Mouse (Mus musculus): Measurements from ENCODE around the gene 2310033P09Rik.

2310033P09Rik gene

DNA sequence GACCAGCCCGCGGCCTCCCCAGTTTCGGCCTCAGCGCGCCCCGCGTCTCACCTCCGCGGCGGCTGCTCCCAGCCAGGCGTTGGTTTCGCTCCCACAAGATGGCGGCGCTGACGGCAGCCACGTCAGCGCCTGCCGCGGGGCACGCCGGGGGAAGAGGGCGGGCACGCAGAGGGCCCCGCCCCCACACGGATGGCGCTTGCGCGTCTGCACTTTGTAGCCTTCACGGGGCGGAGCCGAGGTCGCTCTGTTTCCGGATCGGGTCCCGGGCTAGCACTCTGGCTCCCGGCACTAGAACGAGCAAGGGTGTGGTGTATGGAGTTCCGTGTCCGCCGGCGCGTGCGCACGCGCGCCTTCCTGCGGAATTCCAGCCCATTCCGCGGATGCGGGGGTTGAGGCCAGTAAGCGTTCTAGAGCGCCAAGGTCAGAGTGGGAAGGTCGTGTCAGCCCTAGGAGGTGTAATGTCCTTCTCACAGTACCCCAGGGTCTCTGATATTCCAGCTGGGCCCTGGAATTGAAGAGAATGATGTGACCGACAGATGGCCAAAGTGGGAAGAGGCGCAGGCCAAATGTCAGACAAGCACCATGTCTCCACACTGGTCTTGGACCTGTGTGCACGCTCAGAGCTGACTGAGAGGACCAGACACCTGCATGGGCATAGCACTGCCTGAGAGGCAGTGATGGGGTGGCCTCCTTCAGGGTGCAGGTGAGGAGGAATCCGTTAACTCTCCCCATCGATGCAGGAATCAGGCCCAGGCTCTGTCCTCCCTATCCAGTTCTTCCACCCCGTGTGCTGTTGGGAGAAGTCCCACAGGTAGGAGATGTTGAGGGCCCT lies 20.2 kb downstream of the 2310033P09Rik start, which contains the start of gene Arf1:
Gene Arf1, minus strand, starts transcription at position 149 of the 832 bp plus-strand sequence.
- no peak for DNase-seq (ENCODE audit: extremely low read depth, low read depth, low spot score)

DNA sequence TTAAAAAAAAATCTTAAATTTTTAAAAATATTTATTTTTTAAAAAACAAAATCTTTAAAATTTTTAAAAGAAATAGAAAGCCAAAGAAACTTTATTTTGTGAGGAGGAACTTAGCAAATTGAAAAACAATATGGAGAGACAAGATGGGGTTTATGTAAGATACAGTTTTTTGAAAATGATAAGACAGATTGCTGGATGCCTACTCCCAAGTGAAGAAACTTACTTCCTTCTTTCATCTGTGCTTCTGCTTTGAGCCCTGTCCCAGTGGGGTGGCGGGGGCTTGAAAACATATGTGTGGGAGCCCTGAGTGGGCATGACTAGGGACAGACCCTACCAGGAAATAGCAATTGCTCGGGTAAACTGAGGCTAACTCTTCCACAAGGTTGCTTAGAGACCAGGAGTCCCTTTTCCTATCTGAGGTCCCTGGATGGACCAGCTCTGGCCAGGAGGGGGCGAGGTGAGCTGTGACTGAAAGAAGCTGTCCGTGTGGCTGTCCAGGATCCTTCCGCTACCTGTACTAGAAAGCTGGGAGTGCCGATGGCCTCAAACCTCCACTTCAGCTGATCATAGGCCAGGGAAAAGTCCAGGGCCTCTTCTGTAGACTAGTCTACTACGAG lies 22.1 kb downstream of the 2310033P09Rik start:
- no peak for DNase-seq (ENCODE audit: extremely low read depth, low read depth, low spot score)

DNA sequence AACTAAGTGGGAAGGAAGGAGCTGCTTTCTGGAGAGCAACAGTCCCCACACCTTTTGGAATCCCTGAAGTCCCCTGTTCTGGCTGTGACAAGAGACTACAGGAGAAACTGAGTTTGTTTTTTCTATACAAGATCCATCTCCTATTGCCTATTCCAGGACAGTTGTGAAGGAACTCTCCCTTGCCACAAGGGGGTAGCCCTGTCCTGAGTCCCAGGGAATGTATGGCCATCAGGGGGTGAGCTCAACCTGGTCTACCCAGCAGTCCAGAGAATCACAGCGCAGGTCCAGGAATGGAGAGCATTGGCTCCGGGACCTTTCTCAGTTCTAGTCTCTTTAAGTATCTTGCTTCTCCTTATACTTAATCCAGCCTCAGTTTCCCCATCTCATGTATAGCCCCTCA lies 24.7 kb downstream of the 2310033P09Rik start:
- DNase-seq (ENCODE audit: extremely low read depth, low read depth, low spot score) = no peak

- no peak for DNase-seq (ENCODE audit: extremely low read depth, low read depth, low spot score)
These were observed 30.7 kb downstream of the 2310033P09Rik start for GRCm38 (mm10) chr11:59238525-59239427.

GRCm38 (mm10) chr11:59239428-59239785 lies 31.3 kb downstream of the 2310033P09Rik start:
- no peak for DNase-seq (ENCODE audit: extremely low read depth, low read depth, low spot score)

DNA sequence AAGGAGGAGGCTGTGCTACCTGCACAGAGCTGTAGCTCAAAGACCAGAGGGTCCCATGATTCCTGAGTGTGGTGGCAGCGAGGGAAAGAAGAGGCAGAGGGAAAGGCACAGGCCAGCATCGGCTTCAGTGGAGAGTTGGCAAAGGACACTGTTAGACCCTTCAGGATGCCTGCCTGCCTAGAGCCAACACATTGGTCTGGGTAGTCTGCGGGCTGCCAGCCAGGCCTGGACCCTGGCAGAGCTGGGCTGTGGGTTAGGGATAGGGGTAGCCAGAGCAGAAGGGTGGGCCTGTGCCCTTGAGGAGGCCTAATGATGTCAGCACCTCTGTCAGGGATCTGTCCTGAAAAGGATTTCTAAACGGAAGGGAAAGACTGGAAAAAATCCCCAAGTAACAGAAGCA lies 31.7 kb downstream of the 2310033P09Rik start:
- DNase-seq (ENCODE audit: extremely low read depth, low read depth, low spot score) = no peak

GRCm38 (mm10) chr11:59241841-59242240 lies 33.7 kb downstream of the 2310033P09Rik start:
- no peak for DNase-seq (ENCODE audit: extremely low read depth, low read depth, low spot score)

GRCm38 (mm10) chr11:59243856-59244255 lies 35.7 kb downstream of the 2310033P09Rik start:
- no peak for DNase-seq (ENCODE audit: extremely low read depth, low read depth, low spot score)

DNA sequence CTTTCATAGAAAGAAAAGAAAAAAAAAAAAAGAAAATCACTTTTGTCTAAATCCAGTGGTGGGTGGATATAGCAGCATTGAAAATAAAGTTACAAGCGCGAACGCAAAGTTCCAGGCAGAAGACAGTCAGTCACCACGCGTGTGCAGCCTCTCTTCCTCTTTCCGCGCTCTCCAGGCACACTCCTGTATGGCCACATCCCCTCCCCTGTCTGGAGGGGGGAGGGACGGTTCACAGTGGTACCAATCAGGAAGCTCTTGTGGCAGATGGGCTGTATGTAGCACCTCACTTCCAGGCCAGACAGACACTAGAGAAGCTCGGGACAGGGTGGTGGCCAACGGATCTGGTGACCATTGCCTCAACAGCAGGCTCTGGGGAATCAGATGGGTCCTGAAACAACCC lies 40.0 kb downstream of the 2310033P09Rik start:
- DNase-seq (ENCODE audit: extremely low read depth, low read depth, low spot score) = no peak

GRCm38 (mm10) chr11:59259647-59260046 lies 51.5 kb downstream of the 2310033P09Rik start:
- DNase-seq (ENCODE audit: extremely low read depth, low read depth, low spot score) = no peak

Measured in fat pad, adult 2 months (tissue).